Mouse (Mus musculus): Measurements from ENCODE around the gene Oxld1.
"Not testable (repeated sequence)": the region's sequence is repeated elsewhere in the genome, so short reads cannot be mapped to it uniquely, and the experiment has no call there.

The Oxld1 gene

DNA sequence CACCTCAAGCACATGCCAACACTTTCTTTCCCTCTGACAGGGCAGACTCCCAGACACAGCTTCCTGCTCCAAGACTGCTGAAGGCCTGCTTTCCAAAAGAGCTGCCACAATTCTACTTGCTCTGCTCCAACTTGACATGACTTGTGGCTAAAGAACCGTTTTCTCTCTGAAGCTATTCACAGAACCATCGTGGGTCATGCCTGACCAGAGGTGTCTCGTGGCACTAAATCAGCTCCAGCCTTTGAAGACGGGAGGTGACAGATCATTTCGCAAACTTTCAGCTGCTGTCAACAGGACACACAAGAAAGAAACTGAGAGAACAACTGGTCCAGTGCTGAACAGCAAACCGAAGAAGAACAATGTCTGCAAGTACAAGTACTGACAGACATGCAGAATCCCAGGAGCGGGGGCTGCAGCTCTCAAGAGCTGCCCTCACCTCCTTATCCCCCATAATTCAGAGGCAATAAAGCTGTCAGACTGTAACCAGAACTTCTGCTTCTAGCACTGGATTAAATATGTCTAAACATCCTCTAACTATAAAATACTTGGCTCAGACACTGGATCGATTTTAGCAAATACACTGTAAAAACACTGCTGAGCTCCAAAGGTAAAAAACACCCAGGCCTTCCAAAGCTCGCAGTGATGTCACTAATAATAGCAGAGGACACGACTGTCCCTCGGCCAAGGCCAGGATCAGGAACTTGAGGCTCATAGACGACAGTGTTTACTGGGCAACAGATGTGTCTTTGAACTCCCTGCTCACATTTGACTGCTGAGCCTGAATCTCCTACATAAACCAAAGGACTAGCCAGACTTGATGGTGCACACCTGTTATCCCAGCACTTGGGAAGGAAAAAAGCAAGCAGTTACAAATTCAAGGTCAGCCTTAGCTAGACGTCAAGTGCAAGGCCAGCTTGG is 35.0 kb downstream of the Oxld1 start:
- DNase-seq, result no peak

GRCm38 (mm10) chr11:120418592-120418991 is 39.3 kb downstream of the Oxld1 start:
- no peak for DNase-seq

DNA sequence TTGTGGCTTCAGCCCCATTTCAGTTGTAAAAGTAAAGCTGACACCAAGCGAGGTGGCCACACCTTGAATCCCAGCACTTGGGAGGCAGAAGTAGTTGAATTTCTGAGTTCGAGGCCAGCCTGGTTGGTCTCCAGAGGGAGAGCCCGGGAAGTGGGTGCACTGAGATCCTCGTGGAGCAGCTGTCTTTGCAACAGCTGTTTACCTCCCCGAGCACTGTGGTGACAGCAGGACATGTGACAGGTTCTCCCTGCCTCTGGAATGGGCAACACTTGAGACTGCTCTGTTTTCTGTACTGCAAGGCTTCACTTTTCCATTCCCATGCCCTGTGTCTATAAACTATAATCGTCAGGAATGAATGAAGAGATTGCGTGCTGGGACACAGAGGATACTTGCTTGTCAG is 40.0 kb downstream of the Oxld1 start:
- DNase-seq, result no peak

DNA sequence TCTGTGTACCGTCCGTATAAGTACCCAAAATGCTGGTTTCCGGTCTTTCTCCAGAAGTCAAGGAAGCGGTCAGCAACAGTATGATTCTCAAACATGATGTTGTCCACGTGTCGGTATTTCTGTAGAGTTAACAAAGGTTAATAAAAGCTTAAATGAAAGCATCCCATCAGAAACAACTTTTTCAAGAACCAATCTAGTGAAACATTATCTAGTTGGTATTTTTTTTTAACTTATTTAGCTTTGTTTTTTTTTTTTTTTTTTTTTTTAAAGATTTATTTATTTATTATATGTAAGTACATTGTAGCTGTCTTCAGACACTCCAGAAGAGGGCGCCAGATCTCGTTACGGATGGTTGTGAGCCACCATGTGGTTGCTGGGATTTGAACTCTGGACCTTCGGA is 44.2 kb downstream of the Oxld1 start:
- DNase-seq, result not testable (repeated sequence)

Data from right cerebral cortex, postnatal 14 days (tissue).